Mouse (Mus musculus) kidney, embryonic 16.5 days (tissue): ENCODE measurements around the gene Ikzf3. TPM values are rescaled to one million over a fixed set of nuclear protein-coding genes. Genes with fewer than 3 reads are reported as not detected.
A peak's percentile ranks its signal among the peaks of the same experiment; 100 is the strongest.

Experiments
- ATAC-seq: fragments of 200-750 bp; cut with Nextera tagmentation; 2 replicates; pipeline ENCODE4 v1.8.0; 2017; ENCODE audit warnings: moderate TSS enrichment; ENCODE audit not compliant: low FRiP score, low TSS enrichment
- H3K27ac ChIP-seq: fragments of 300-500 bp; sonication (generic); 2 replicates; pipeline ENCODE4 v1.5.1; 2014; ENCODE audit warnings: low read length
- H3K27me3 ChIP-seq: fragments of 300-500 bp; sonication (generic); 2 replicates; pipeline ENCODE4 v1.6.1; 2014; ENCODE audit warnings: low read length, control low read depth, mixed read lengths; ENCODE audit not compliant: insufficient read depth
- H3K36me3 ChIP-seq: fragments of 300-500 bp; sonication (generic); 2 replicates; pipeline ENCODE4 v1.6.1; 2014; ENCODE audit warnings: low read length, control low read depth, mixed read lengths; ENCODE audit not compliant: insufficient read depth
- H3K4me1 ChIP-seq: fragments of 300-500 bp; sonication (generic); 2 replicates; pipeline ENCODE4 v1.6.1; 2014; ENCODE audit warnings: low read length, control low read depth, mixed read lengths; ENCODE audit not compliant: insufficient read depth
- H3K4me2 ChIP-seq: fragments of 300-500 bp; sonication (generic); replicated peaks from 2 replicates; pipeline ENCODE4 v1.6.1; 2014; ENCODE audit warnings: low read depth, low read length
- H3K4me3 ChIP-seq: fragments of 300-500 bp; sonication (generic); 2 replicates; pipeline ENCODE4 v1.5.1; 2014; ENCODE audit warnings: mild to moderate bottlenecking, low read length
- H3K9ac ChIP-seq: fragments of 300-500 bp; sonication (generic); replicated peaks from 2 replicates; pipeline ENCODE4 v1.6.1; 2014; ENCODE audit warnings: low read length
- H3K9me3 ChIP-seq: fragments of 300-500 bp; sonication (generic); 2 replicates; pipeline ENCODE4 v1.6.1; 2016; ENCODE audit warnings: low read length, control low read depth
- WGBS: fragments of 180-500 bp; shearing (Covaris S2); extraction: QIAGEN DNeasy Blood & Tissue Kit; methylation state at CpG from one replicate; pipeline ENCODE4 v1.1.7; 2014; 5-methylcytosine and 5-hydroxymethylcytosine counted together
- polyA plus RNA-seq: library from polyadenylated mRNA; unstranded; fragments of >200 nt; fragmentation: Nextera tagmentation; extraction: Ambion mirVana; gene quantifications from 2 replicates; pipeline ENCODE4 v1.2.1, GENCODE M21; 2015

Ikzf3 gene
- polyA plus RNA-seq, 1 experiment from 2014 or later = 0.44 TPM

- peaks cover 38% of the 10 kb centered on the region for H3K27me3 ChIP-seq
- WGBS = 18% methylated on average over 20 of the region's 20 CpGs
- H3K4me2 ChIP-seq = peak overlapping the region; percentile 86
- ATAC-seq = 0 out of 2 replicates have a peak, but pooled peaks have one; percentile 4
- H3K27ac ChIP-seq = no peak overlapping the region
- H3K9ac ChIP-seq = peak overlapping the region; percentile 82
- no peaks in the 10 kb centered on the region for H3K9me3 ChIP-seq
- peaks cover 5% of the 10 kb centered on the region; the same call in 1 of the 2 replicates for H3K4me1 ChIP-seq
- H3K36me3 ChIP-seq = no peaks in the 10 kb centered on the region
- H3K4me3 ChIP-seq = peak overlapping the region; percentile 85
These were observed 4.6 kb upstream of the Ikzf3 start for GRCm38 (mm10) chr11:98550311-98550974.

GRCm38 (mm10) chr11:98549363-98549762, 3.5 kb upstream of the Ikzf3 start:
- H3K9ac ChIP-seq = no peak overlapping the region
- H3K27ac ChIP-seq = no peak overlapping the region
- no peak overlapping the region for H3K4me2 ChIP-seq
- H3K4me3 ChIP-seq = no peak overlapping the region
- no peak for ATAC-seq
- peaks cover 5% of the 10 kb centered on the region; the same call in 1 of the 2 replicates for H3K4me1 ChIP-seq
- H3K36me3 ChIP-seq = no peaks in the 10 kb centered on the region
- WGBS = 67% methylated on average over 4 of the region's 4 CpGs
- no peaks in the 10 kb centered on the region for H3K9me3 ChIP-seq
- peaks cover 40% of the 10 kb centered on the region for H3K27me3 ChIP-seq

- Histone ChIP-seq H3K27me3 (peaks cover 56% of the 10 kb centered on the region), H3K4me2 (no peak overlapping the region), H3K36me3 (no peaks in the 10 kb centered on the region), H3K4me3 (no peak overlapping the region), H3K27ac (no peak overlapping the region), H3K4me1 (peaks cover 5% of the 10 kb centered on the region; the same call in 1 of the 2 replicates), H3K9ac (no peak overlapping the region), H3K9me3 (no peaks in the 10 kb centered on the region)
- ATAC-seq = no peak
- WGBS = 64% methylated on average over 3 of the region's 3 CpGs
These were observed 1.5 kb upstream of the Ikzf3 start for GRCm38 (mm10) chr11:98547308-98547693.

- WGBS = 45% methylated on average over 12 of the region's 12 CpGs
- H3K27me3 ChIP-seq = peaks cover 62% of the 10 kb centered on the region
These were observed 887 bp upstream of the Ikzf3 start for GRCm38 (mm10) chr11:98546529-98547307.

GRCm38 (mm10) chr11:98544890-98545677, 747 bp downstream of the Ikzf3 start:
- Histone ChIP-seq H3K4me1 (no peaks in the 10 kb centered on the region), H3K9me3 (0 out of 2 replicates have a peak, but pooled peaks cover 2% of the 10 kb centered on the region), H3K9ac (peak overlapping the region; percentile 63), H3K27ac (no peak overlapping the region), H3K4me2 (peak overlapping the region; percentile 71), H3K4me3 (peak overlapping the region; percentile 46), H3K36me3 (no peaks in the 10 kb centered on the region), H3K27me3 (peaks cover 63% of the 10 kb centered on the region)
- ATAC-seq = no peak
- 5% methylated on average over 16 of the region's 16 CpGs for WGBS

More at GRCm38 (mm10) chr11:98546529-98547307, 887 bp upstream of the Ikzf3 start:
- ATAC-seq = no peak
- Histone ChIP-seq H3K27ac (no peak overlapping the region), H3K4me3 (no peak overlapping the region), H3K9ac (no peak overlapping the region), H3K36me3 (no peaks in the 10 kb centered on the region), H3K4me1 (peaks cover 4% of the 10 kb centered on the region; the same call in 1 of the 2 replicates), H3K4me2 (no peak overlapping the region), H3K9me3 (no peaks in the 10 kb centered on the region)

GRCm38 (mm10) chr11:98543414-98543813, 2.4 kb downstream of the Ikzf3 start:
- Histone ChIP-seq H3K36me3 (no peaks in the 10 kb centered on the region), H3K27ac (no peak overlapping the region), H3K4me1 (no peaks in the 10 kb centered on the region), H3K9me3 (0 out of 2 replicates have a peak, but pooled peaks cover 2% of the 10 kb centered on the region), H3K27me3 (peaks cover 54% of the 10 kb centered on the region), H3K9ac (no peak overlapping the region), H3K4me2 (no peak overlapping the region), H3K4me3 (no peak overlapping the region)
- no peak for ATAC-seq
- 86% methylated on average over 1 of the region's 1 CpGs for WGBS

- WGBS = 71% methylated on average over 8 of the region's 8 CpGs
- H3K4me3 ChIP-seq = no peak overlapping the region
- peaks cover 46% of the 10 kb centered on the region for H3K27me3 ChIP-seq
- no peak overlapping the region for H3K4me2 ChIP-seq
- no peaks in the 10 kb centered on the region for H3K4me1 ChIP-seq
- H3K9ac ChIP-seq = no peak overlapping the region
- no peaks in the 10 kb centered on the region for H3K36me3 ChIP-seq
- H3K9me3 ChIP-seq = 0 out of 2 replicates have a peak, but pooled peaks cover 2% of the 10 kb centered on the region
- no peak overlapping the region for H3K27ac ChIP-seq
- no peak for ATAC-seq
These were observed 3.3 kb downstream of the Ikzf3 start for GRCm38 (mm10) chr11:98542553-98542952.

GRCm38 (mm10) chr11:98540319-98540718, 5.5 kb downstream of the Ikzf3 start:
- no peaks in the 10 kb centered on the region for H3K36me3 ChIP-seq
- H3K4me3 ChIP-seq = no peak overlapping the region
- peaks cover 27% of the 10 kb centered on the region for H3K27me3 ChIP-seq
- H3K4me2 ChIP-seq = no peak overlapping the region
- H3K4me1 ChIP-seq = no peaks in the 10 kb centered on the region
- no peak overlapping the region for H3K9ac ChIP-seq
- 77% methylated on average over 5 of the region's 5 CpGs for WGBS
- H3K27ac ChIP-seq = no peak overlapping the region
- 0 out of 2 replicates have a peak, but pooled peaks cover 2% of the 10 kb centered on the region for H3K9me3 ChIP-seq
- ATAC-seq = no peak

GRCm38 (mm10) chr11:98537480-98538034, 8.3 kb downstream of the Ikzf3 start:
- Histone ChIP-seq H3K27ac (no peak overlapping the region), H3K4me2 (no peak overlapping the region), H3K9ac (no peak overlapping the region), H3K9me3 (0 out of 2 replicates have a peak, but pooled peaks cover 2% of the 10 kb centered on the region), H3K4me3 (no peak overlapping the region), H3K36me3 (no peaks in the 10 kb centered on the region), H3K4me1 (no peaks in the 10 kb centered on the region), H3K27me3 (peaks cover 11% of the 10 kb centered on the region)
- no peak for ATAC-seq
